Mouse (Mus musculus): ENCODE results near the gene Gm14685. TPM values are rescaled to one million over a fixed set of nuclear protein-coding genes. Genes with fewer than 3 reads are reported as not detected.

Gm14685 gene
- not detected for polyA plus RNA-seq (2014; fragmentation: Illumina TruSeq; extraction: RNeasy Lipid Tissue Mini Kit (QIAGEN cat#74804); ENCODE audit: low read depth, low replicate concordance)

DNA sequence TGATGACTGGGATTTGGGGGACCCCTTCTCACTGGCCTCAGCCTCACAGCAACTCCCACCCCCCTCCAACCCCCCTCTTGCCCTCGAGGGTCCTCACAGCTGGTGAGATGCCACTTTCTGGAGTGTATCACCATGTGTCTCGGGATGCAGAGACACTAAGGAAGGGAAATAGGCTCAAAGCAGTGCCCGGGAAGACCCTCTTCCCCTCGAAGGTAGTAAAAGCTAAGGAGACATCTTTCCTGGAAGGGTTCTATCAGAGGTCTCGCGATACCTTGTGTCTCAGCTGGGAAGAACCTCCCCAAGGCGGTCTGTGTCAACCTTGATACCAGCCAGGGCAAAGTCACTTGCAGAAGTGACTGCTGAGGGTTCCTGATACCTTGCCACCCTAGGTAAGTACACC is at the start of gene Gm14685:
Gm14685 (plus strand) TSS at position 301 of the 400 bp plus-strand sequence.

DNA sequence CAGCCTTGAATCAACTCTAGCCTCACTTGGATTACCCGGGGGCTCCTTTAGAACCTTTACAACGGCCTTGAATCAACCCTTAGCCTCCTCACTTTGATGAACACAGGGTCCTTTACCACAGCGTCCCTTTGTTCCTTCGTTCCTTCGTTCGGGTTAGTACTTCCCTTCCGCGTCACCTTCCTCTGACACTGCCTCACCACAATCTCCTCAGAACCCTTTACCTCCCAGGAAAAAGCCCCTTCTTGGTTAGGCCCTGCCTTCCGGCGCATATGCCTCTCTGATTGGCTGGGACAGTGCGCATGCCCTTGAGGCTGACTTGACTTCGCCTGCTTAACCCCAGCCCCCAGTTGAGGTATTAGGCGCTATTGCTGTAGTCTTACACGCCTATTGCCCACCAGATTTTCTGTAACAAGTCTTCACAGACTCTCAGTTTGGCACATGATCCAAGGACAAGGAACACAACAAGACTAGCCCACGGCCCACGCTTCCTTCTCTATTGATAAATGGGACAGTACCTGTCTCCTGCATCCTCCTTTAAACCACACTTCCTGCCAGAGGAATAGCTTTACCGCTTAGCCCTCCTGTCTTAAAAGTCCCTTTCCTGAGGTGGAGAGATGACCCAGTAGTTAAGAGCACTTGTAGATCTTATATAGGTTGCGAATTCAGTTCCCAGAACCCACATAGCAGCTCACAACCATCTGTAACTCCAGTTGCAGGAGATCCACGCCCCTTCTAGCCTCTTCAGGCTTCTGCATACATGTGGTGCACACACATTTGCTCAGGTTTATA is 34.4 kb upstream of the Gm14685 start, which contains the start of gene Xlr4a:
Xlr4a (minus strand) TSS at position 212 of the 789 bp plus-strand sequence.

DNA sequence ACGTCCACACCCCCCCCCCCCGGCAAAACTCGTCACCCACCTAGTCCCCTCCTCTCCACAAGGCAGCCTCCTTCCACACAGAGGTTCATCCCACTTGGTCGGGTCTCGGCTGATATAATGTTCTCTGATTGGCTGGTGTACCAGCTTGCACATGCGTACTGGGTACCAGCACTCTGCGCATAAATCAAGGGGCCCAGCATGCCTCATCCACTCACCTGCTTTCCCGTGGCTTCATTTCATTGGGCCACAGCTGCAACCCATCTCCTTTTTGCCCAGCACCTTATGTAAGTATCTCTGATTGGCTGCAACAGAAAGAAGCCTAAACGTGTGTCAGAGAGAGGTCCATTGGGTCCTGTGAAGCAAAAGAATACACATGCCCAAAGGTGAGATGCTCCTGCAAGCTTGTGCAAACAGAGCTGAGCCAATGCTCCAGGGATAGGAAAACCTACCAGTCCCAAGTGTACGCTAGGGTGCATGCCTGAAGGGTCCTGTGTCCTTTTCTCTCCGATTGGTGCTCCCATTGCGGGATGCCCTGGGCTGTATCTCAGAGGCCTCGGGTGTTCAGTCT is 19.8 kb upstream of the Gm14685 start, which contains the start of gene Xlr3a:
Xlr3a (minus strand) TSS at position 155 of the 568 bp plus-strand sequence.

DNA sequence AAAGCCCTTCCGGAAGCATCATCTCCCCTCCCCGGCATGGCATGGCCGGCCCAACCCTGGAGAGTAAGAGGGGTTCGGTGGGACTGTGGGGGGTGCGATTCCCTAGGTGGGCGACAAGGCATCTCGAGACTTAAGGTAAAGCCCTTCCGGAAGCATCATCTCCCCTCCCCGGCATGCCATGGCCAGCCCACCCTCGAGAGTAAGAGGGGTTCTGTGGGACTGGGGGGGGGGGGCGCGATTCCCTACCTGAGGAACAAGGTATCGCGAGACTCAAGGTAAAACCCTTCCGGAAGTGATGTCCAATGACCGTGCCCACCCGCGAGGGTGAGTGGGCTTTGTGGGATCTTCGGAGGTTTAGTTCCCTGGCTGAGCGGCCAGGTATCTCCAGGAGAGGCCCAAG is 31.6 kb downstream of the Gm14685 start, which contains the start of gene Xlr5b:
Xlr5b (plus strand) TSS at position 301 of the 400 bp plus-strand sequence.

DNA sequence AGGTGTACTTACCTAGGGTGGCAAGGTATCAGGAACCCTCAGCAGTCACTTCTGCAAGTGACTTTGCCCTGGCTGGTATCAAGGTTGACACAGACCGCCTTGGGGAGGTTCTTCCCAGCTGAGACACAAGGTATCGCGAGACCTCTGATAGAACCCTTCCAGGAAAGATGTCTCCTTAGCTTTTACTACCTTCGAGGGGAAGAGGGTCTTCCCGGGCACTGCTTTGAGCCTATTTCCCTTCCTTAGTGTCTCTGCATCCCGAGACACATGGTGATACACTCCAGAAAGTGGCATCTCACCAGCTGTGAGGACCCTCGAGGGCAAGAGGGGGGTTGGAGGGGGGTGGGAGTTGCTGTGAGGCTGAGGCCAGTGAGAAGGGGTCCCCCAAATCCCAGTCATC is 32.5 kb downstream of the Gm14685 start, which contains the start of gene DXBay18:
DXBay18 (minus strand) TSS at position 101 of the 400 bp plus-strand sequence.

DNA sequence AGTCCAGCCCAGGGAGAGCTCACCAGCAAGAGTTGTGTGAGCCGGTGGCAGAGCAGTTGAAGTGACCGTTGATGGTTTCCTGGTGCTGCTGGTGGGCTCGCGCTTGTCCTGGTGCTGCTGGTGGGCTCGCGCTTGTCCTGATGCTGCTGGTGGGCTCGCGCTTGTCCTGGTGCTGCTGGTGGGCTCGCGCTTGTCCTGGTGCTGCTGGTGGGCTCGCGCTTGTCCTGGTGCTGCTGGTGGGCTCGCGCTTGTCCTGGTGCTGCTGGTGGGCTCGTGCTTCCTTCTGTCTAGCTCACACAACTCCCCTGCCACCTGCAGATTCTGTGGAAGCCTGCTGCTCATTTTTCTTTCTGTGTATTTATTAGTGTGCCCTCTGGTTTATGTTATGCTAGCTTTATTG is 60.0 kb downstream of the Gm14685 start, which contains the start of gene Spin2d:
Spin2d (minus strand) TSS at position 101 of the 400 bp plus-strand sequence.

Other genes starting within 250 kb of the Gm14685 start
- gene Cetn2, start 198.6 kb upstream of the Gm14685 start, polyA plus RNA-seq (2014; fragmentation: Illumina TruSeq; extraction: RNeasy Lipid Tissue Mini Kit (QIAGEN cat#74804); ENCODE audit: low read depth, low replicate concordance): 61.6 TPM
- 162 TPM for gene Nsdhl, start 198.5 kb upstream of the Gm14685 start, polyA plus RNA-seq (2014; fragmentation: Illumina TruSeq; extraction: RNeasy Lipid Tissue Mini Kit (QIAGEN cat#74804); ENCODE audit: low read depth, low replicate concordance)
- gene Zfp185, start 129.7 kb upstream of the Gm14685 start, polyA plus RNA-seq (2014; fragmentation: Illumina TruSeq; extraction: RNeasy Lipid Tissue Mini Kit (QIAGEN cat#74804); ENCODE audit: low read depth, low replicate concordance): 0.66 TPM
- gene Pnma5, start 79.9 kb upstream of the Gm14685 start, polyA plus RNA-seq (2014; fragmentation: Illumina TruSeq; extraction: RNeasy Lipid Tissue Mini Kit (QIAGEN cat#74804); ENCODE audit: low read depth, low replicate concordance): not detected
- not detected for gene Pnma3, start 52.3 kb upstream of the Gm14685 start, polyA plus RNA-seq (2014; fragmentation: Illumina TruSeq; extraction: RNeasy Lipid Tissue Mini Kit (QIAGEN cat#74804); ENCODE audit: low read depth, low replicate concordance)
- 0.58 TPM for gene Xlr4a, start 34.6 kb upstream of the Gm14685 start, polyA plus RNA-seq (2014; fragmentation: Illumina TruSeq; extraction: RNeasy Lipid Tissue Mini Kit (QIAGEN cat#74804); ENCODE audit: low read depth, low replicate concordance)
- gene Xlr3a, start 20.0 kb upstream of the Gm14685 start, polyA plus RNA-seq (2014; fragmentation: Illumina TruSeq; extraction: RNeasy Lipid Tissue Mini Kit (QIAGEN cat#74804); ENCODE audit: low read depth, low replicate concordance): 19.4 TPM
- gene Xlr5b, start 31.7 kb downstream of the Gm14685 start, polyA plus RNA-seq (2014; fragmentation: Illumina TruSeq; extraction: RNeasy Lipid Tissue Mini Kit (QIAGEN cat#74804); ENCODE audit: low read depth, low replicate concordance): not detected
- not detected for gene DXBay18, start 32.4 kb downstream of the Gm14685 start, polyA plus RNA-seq (2014; fragmentation: Illumina TruSeq; extraction: RNeasy Lipid Tissue Mini Kit (QIAGEN cat#74804); ENCODE audit: low read depth, low replicate concordance)
- gene Spin2d, start 59.9 kb downstream of the Gm14685 start, polyA plus RNA-seq (2014; fragmentation: Illumina TruSeq; extraction: RNeasy Lipid Tissue Mini Kit (QIAGEN cat#74804); ENCODE audit: low read depth, low replicate concordance): not detected
- 1.2 TPM for gene Xlr3b, start 75.2 kb downstream of the Gm14685 start, polyA plus RNA-seq (2014; fragmentation: Illumina TruSeq; extraction: RNeasy Lipid Tissue Mini Kit (QIAGEN cat#74804); ENCODE audit: low read depth, low replicate concordance)
- gene Xlr4b, start 97.3 kb downstream of the Gm14685 start, polyA plus RNA-seq (2014; fragmentation: Illumina TruSeq; extraction: RNeasy Lipid Tissue Mini Kit (QIAGEN cat#74804); ENCODE audit: low read depth, low replicate concordance): 1.3 TPM
- 4.0 TPM for gene F8a, start 111.2 kb downstream of the Gm14685 start, polyA plus RNA-seq (2014; fragmentation: Illumina TruSeq; extraction: RNeasy Lipid Tissue Mini Kit (QIAGEN cat#74804); ENCODE audit: low read depth, low replicate concordance)
- not detected for gene Xlr4c, start 126.1 kb downstream of the Gm14685 start, polyA plus RNA-seq (2014; fragmentation: Illumina TruSeq; extraction: RNeasy Lipid Tissue Mini Kit (QIAGEN cat#74804); ENCODE audit: low read depth, low replicate concordance)
- gene Xlr3c, start 148.3 kb downstream of the Gm14685 start, polyA plus RNA-seq (2014; fragmentation: Illumina TruSeq; extraction: RNeasy Lipid Tissue Mini Kit (QIAGEN cat#74804); ENCODE audit: low read depth, low replicate concordance): not detected
- not detected for gene Xlr5a, start 175.9 kb downstream of the Gm14685 start, polyA plus RNA-seq (2014; fragmentation: Illumina TruSeq; extraction: RNeasy Lipid Tissue Mini Kit (QIAGEN cat#74804); ENCODE audit: low read depth, low replicate concordance)
- not detected for gene Xlr5c, start 175.9 kb downstream of the Gm14685 start, polyA plus RNA-seq (2014; fragmentation: Illumina TruSeq; extraction: RNeasy Lipid Tissue Mini Kit (QIAGEN cat#74804); ENCODE audit: low read depth, low replicate concordance)
- not detected for gene Gm45015, start 219.8 kb downstream of the Gm14685 start, polyA plus RNA-seq (2014; fragmentation: Illumina TruSeq; extraction: RNeasy Lipid Tissue Mini Kit (QIAGEN cat#74804); ENCODE audit: low read depth, low replicate concordance)
- 6.0 TPM for gene Zfp275, start 225.6 kb downstream of the Gm14685 start, polyA plus RNA-seq (2014; fragmentation: Illumina TruSeq; extraction: RNeasy Lipid Tissue Mini Kit (QIAGEN cat#74804); ENCODE audit: low read depth, low replicate concordance)

Measured in liver, adult 10 weeks (tissue).